Mouse (Mus musculus) lung, postnatal 0 days (tissue): Measurements from ENCODE around the gene Ntrk2.

ENCODE experiments used
- CTCF ChIP-seq: IDR thresholded peaks from 2 replicates; pipeline ENCODE4 v1.5.1; 2016; ENCODE audit warnings: antibody characterized with exemption, mild to moderate bottlenecking
- EP300 ChIP-seq: IDR thresholded peaks from 2 replicates; pipeline ENCODE4 v1.6.1; 2016; ENCODE audit warnings: antibody characterized with exemption, mild to moderate bottlenecking, control low read depth

DNA sequence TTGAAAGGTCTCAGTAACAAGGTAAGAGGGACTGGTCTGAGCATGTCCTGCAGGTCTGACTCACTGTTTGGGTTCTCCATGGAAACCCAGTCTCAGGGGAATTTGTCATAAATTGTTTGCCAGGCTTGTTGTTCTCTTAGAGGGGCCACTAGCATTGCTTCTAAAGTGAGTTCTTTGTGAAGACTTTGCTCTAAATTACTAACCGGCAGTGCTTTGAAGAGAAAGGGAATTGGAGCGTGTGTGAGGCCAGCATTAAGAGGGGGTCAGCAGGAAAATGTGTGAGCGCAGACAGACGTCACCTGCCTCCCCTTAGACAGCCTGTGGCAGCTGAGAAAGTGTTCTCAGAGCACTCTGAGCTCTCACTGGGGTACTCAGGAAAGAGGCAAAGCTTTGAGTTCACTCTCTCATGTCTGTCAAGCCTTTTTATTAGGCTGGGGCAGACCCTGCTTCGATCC is 165.1 kb downstream of the Ntrk2 start:
- TF ChIP-seq CTCF: no peak
- TF ChIP-seq EP300: no peak
